Mouse (Mus musculus) myocyte (in vitro differentiated cells): ENCODE data around the gene Bach2.

Experiments used
- CEBPB ChIP-seq: IDR thresholded peaks from 2 replicates; pipeline ENCODE4 v1.6.1; 2011; ENCODE audit warnings: mild to moderate bottlenecking, moderate library complexity; ENCODE audit not compliant: poor library complexity, insufficient read depth, severe bottlenecking
- POLR2A ChIP-seq: IDR thresholded peaks from one replicate; pipeline ENCODE4 v1.6.1; 2011; ENCODE audit warnings: low read depth, mild to moderate bottlenecking, control low read depth, moderate library complexity; ENCODE audit not compliant: insufficient read length
- POLR2AphosphoS2 ChIP-seq: IDR thresholded peaks from one replicate; pipeline ENCODE4 v1.6.1; 2011; ENCODE audit warnings: low read depth, control low read depth; ENCODE audit not compliant: insufficient read length

DNA sequence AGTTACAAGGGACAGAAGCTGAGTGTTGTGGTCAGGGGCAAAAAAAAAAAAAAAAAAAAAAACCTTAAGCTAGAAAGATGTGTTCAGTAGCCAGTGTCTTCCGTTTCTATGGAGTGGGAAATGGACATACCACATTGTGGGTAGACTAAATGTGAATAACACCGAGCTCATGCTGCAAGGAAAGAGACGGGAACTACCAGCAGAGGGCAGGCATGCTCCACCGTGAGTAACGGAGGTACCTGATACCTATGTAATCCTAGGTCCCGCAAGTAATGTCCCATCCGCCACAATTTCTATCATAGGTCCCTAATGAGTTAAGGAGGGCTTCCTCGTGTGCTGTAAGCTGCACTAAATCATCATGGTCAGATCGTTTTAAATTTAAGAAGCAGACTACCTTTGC lies 348.0 kb downstream of the Bach2 start:
- TF ChIP-seq POLR2A: no peak
- TF ChIP-seq CEBPB: no peak
- TF ChIP-seq POLR2AphosphoS2: no peak
